Mouse (Mus musculus): Measurements from ENCODE around the gene Gli3.

GRCm38 (mm10) chr13:15617423-15617822 lies 154.4 kb downstream of the Gli3 start:
- TF ChIP-seq CTCF (IDR thresholded peaks at IDR 0.05; ENCODE audit: low read depth, low read length) (no peak), POLR2A (IDR thresholded peaks at IDR 0.05; ENCODE audit: extremely low read depth, insufficient read depth, low read length) (no peak)
